Mouse (Mus musculus): ENCODE data around the gene Txn2. TPM values are rescaled to one million over a fixed set of nuclear protein-coding genes. Genes with fewer than 3 reads are reported as not detected.

Gene Txn2
- polyA plus RNA-seq, 1 experiment from 2014 or later = 225 TPM

DNA sequence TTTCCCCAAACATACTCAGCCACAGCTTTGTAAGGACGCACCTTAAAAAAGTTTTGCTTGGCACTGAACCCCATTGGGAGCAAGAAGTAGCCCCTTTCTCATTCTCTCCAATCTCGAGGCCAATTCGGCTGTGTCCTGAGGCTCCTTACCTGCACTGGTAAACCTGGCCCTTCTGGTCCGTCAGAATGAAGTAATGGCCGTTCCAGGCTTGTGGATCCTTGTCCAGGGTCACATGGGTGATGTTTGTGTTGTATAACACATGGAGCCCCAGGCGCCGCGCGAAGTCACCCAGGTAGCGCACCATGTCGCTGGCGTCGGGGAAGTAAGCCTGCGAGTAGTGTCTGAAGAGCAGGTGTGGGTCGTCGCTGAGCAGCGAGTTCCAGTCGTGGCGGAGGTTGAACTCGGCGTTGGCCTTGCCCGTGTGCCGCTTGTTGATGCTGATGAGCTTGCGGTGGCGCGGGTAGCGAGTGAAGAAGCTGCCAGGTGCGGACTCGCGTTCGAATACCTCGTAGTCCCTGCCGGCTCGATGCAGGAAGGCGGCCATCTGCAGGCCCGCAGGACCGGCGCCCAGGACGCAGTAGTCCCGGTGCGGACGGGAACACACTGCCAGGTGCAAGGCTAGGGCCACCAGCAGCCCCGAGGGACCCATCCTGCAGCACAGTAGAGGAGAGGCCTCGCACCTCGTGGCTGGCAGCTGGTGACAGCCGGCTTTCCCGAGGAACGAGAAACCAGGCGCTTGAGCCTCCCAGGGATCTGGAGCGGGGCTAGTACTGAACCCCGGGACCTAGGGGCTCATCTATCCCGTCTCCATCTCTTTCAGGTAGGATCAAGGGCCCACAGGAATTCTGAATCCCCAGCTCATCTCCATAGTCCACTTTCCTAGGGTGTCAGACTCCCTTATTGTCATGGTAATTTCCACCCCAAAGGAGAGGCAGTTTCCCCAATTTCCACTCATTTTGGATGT is 26.9 kb upstream of the Txn2 start:
- ATAC-seq (ENCODE audit: insufficient number of reproducible peaks, low FRiP score, low TSS enrichment, low read depth) = peak; percentile 36
- Histone ChIP-seq H3K27me3 (peaks cover 8% of the 10 kb centered on the region), H3K9me3 (replicated peaks) (no peaks in the 10 kb centered on the region), H3K9ac (peak overlapping the region; percentile 37), H3K27ac (replicated peaks) (no peak overlapping the region), H3K36me3 (peaks cover 26% of the 10 kb centered on the region), H3K4me1 (peaks cover 26% of the 10 kb centered on the region), H3K4me2 (replicated peaks) (peak overlapping the region; percentile 88), H3K4me3 (replicated peaks) (peak overlapping the region; percentile 61)
- WGBS = 8% methylated on average over 52 of the region's 52 CpGs

DNA sequence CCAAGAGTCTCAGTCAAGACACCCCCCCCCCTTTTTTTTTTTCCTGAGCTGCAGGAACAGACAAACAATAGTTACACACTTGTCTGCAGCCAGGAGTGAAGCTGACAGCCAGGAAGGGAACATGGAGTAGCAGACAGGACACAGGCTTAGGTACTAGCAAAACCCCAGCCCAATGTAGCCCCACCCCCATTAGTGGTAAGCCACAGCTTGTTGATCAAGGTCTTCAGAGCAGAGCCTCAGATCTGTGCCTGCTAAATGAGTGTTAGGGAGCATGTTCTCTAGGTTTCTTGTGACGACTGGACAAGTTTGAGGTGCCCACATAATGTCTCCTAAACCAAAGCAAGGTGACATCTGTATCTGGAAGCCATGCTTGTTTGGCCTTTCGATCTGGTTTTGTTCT is 25.6 kb upstream of the Txn2 start:
- H3K27ac ChIP-seq (replicated peaks) = no peak overlapping the region
- no peak for ATAC-seq (ENCODE audit: insufficient number of reproducible peaks, low FRiP score, low TSS enrichment, low read depth)
- no peak overlapping the region for H3K4me2 ChIP-seq (replicated peaks)
- H3K27me3 ChIP-seq = peaks cover 8% of the 10 kb centered on the region
- WGBS = 80% methylated on average over 2 of the region's 2 CpGs
- no peak overlapping the region for H3K4me3 ChIP-seq (replicated peaks)
- H3K9ac ChIP-seq = no peak overlapping the region
- peaks cover 13% of the 10 kb centered on the region for H3K36me3 ChIP-seq
- H3K9me3 ChIP-seq (replicated peaks) = no peaks in the 10 kb centered on the region
- H3K4me1 ChIP-seq = peaks cover 26% of the 10 kb centered on the region

DNA sequence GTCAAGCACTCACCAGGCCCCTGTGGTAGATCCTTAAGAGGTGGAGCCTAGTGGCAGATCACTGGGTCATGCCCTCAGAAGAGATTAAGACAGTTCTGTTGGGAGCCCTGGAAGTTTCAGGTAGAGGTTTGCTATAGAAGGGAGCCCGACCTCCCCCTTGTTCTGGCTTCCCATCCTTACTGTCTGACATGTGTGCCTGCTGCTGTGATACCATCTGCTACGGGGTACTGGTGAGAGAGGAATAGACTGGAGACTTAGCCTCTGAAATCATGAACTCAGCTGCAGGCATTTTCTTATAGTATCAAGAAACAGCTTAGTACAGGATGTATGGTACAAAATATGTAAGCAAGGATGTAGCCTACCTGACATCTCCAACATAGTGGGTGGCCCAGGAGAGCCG is 24.1 kb upstream of the Txn2 start:
- H3K4me2 ChIP-seq (replicated peaks) = no peak overlapping the region
- H3K27ac ChIP-seq (replicated peaks) = no peak overlapping the region
- peaks cover 26% of the 10 kb centered on the region for H3K4me1 ChIP-seq
- peaks cover 8% of the 10 kb centered on the region for H3K27me3 ChIP-seq
- no peaks in the 10 kb centered on the region for H3K9me3 ChIP-seq (replicated peaks)
- 87% methylated on average over 3 of the region's 3 CpGs for WGBS
- H3K9ac ChIP-seq = no peak overlapping the region
- no peak overlapping the region for H3K4me3 ChIP-seq (replicated peaks)
- no peak for ATAC-seq (ENCODE audit: insufficient number of reproducible peaks, low FRiP score, low TSS enrichment, low read depth)
- peaks cover 3% of the 10 kb centered on the region; the same call in 1 of the 2 replicates for H3K36me3 ChIP-seq

DNA sequence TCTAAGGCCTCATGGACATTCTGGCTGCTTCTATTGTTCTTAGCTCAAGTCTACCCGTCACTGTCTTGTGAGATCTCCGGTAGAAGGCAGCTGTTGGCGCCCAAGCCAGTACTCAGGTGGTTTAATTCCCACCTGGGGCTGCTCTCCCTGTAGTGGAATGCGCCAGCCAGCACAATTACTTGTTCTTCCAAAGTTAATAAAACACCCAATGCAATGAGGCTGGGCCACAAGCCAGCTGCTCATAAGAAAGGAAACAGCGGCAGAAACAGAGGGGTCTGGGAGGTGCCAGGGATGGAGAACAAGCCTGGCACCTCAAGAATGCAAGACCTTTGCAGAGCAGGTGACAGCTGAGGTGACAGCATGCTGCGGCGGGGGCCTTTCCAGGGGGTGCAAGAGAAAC is 20.3 kb upstream of the Txn2 start:
- Histone ChIP-seq H3K9me3 (replicated peaks) (no peaks in the 10 kb centered on the region), H3K4me1 (no peaks in the 10 kb centered on the region), H3K9ac (no peak overlapping the region), H3K36me3 (peaks cover 13% of the 10 kb centered on the region), H3K4me3 (replicated peaks) (no peak overlapping the region), H3K27ac (replicated peaks) (no peak overlapping the region), H3K27me3 (no peaks in the 10 kb centered on the region), H3K4me2 (replicated peaks) (no peak overlapping the region)
- 86% methylated on average over 7 of the region's 7 CpGs for WGBS
- ATAC-seq (ENCODE audit: insufficient number of reproducible peaks, low FRiP score, low TSS enrichment, low read depth) = no peak

DNA sequence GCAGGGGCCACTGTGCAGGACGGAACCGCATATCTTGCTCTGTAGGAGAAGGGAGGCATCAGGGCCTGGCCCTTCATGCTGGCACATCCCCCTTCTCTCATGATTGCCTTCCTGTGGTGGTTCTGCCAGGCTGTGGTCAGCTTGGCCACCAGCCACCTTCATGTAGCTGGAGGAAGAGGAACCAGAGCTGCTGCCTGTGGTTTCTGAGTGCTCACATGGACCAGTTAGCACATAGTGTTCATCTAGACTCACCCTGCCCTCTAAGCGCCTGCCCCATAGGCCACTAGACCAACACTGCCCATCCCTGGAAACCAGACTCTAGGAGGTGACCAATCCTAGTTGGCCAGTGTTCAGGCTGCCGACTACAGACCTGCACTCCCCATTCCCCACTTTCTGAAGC is 16.9 kb upstream of the Txn2 start:
- no peak overlapping the region for H3K27ac ChIP-seq (replicated peaks)
- 0 out of 2 replicates have a peak, but pooled peaks have one; percentile 66 for ATAC-seq (ENCODE audit: insufficient number of reproducible peaks, low FRiP score, low TSS enrichment, low read depth)
- no peak overlapping the region for H3K4me3 ChIP-seq (replicated peaks)
- no peaks in the 10 kb centered on the region for H3K27me3 ChIP-seq
- H3K4me1 ChIP-seq = no peaks in the 10 kb centered on the region
- H3K36me3 ChIP-seq = peaks cover 26% of the 10 kb centered on the region
- H3K4me2 ChIP-seq (replicated peaks) = no peak overlapping the region
- WGBS = 79% methylated on average over 4 of the region's 4 CpGs
- H3K9ac ChIP-seq = no peak overlapping the region
- no peaks in the 10 kb centered on the region for H3K9me3 ChIP-seq (replicated peaks)

DNA sequence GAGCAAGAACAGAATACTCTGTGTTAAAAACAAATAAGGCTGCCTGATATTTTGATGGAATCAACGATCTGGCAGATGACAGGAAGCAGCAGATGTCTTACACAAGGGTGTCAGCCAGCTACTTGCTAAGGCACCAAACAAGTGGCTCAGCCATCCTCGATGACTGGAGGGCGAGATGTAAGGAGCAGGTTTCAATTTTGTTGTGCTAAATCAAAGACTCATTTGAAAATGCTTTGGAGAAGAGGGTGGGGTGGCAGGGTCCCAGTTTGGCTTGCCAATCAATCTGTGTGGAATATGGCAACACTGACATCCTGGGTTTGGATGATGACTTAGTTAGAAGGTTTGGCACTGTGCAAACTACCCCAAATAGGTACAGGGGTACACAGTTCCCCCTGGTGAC is 12.8 kb upstream of the Txn2 start:
- Histone ChIP-seq H3K27ac (replicated peaks) (no peak overlapping the region), H3K9me3 (replicated peaks) (no peaks in the 10 kb centered on the region), H3K4me3 (replicated peaks) (no peak overlapping the region), H3K27me3 (no peaks in the 10 kb centered on the region), H3K36me3 (peaks cover 23% of the 10 kb centered on the region), H3K4me2 (replicated peaks) (no peak overlapping the region), H3K9ac (no peak overlapping the region), H3K4me1 (no peaks in the 10 kb centered on the region)
- WGBS = 82% methylated on average over 3 of the region's 3 CpGs
- ATAC-seq (ENCODE audit: insufficient number of reproducible peaks, low FRiP score, low TSS enrichment, low read depth) = no peak

DNA sequence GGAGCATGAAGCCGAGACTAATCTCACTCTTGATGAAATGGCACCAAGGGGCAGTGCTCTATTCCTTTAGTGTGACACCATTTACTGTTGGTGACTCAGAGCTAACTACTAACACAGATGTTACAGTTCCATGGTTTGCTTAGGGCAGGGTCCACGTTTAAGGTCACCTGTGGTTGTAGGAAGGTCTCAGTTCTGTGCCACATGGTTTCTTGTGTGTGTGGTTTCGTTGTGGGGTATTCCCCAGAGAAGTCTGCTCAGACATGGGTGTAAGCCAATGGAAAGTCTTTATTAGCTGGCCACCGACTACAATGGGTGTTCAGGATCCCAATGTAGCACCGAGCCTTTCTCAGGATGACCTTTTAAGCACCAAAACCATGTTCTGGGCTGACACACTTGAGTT is 9.7 kb upstream of the Txn2 start:
- Histone ChIP-seq H3K27ac (replicated peaks) (no peak overlapping the region), H3K9me3 (replicated peaks) (no peaks in the 10 kb centered on the region), H3K4me1 (peaks cover 10% of the 10 kb centered on the region), H3K27me3 (no peaks in the 10 kb centered on the region), H3K4me2 (replicated peaks) (no peak overlapping the region), H3K4me3 (replicated peaks) (no peak overlapping the region), H3K36me3 (peaks cover 16% of the 10 kb centered on the region), H3K9ac (no peak overlapping the region)
- 72% methylated on average over 5 of the region's 5 CpGs for WGBS
- no peak for ATAC-seq (ENCODE audit: insufficient number of reproducible peaks, low FRiP score, low TSS enrichment, low read depth)

DNA sequence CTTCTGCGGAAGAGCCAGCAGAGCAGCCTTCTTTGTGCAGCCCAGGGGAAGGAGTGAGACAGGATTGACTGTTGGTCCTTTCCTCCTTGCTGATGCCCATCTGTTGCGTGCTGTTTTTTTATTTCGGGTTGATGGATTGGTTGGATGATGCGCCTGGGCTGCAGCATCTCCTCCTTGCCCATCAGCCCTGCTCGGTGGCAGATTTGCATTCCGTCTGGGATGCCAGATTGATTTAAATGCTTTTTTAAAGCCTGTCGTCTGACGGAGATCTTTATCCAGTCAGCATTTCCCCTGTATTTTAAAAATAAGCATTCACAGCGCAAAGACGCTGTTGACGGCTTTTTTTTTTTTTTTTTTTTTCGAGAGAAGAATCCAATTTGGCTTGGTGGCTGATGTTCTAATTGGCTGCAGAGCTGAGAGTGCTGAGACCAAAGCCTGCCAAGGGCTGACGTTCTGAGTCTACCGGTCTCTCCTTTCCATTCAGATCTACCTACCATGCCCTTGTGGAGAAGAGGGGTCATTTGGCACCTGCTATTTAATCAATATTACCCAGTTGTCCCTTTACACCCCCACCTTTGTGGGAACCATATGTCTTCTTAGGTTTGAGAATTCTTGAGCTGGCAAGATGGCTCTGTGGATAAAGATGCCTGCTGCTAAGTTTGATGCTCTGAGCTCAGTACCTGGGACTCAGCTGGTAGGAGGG is 7.0 kb upstream of the Txn2 start:
- peaks cover 14% of the 10 kb centered on the region for H3K4me1 ChIP-seq
- H3K4me3 ChIP-seq (replicated peaks) = no peak overlapping the region
- 65% methylated on average over 14 of the region's 14 CpGs for WGBS
- no peak overlapping the region for H3K9ac ChIP-seq
- H3K4me2 ChIP-seq (replicated peaks) = no peak overlapping the region
- no peaks in the 10 kb centered on the region for H3K27me3 ChIP-seq
- H3K27ac ChIP-seq (replicated peaks) = no peak overlapping the region
- no peaks in the 10 kb centered on the region for H3K9me3 ChIP-seq (replicated peaks)
- no peak for ATAC-seq (ENCODE audit: insufficient number of reproducible peaks, low FRiP score, low TSS enrichment, low read depth)
- no peaks in the 10 kb centered on the region for H3K36me3 ChIP-seq

DNA sequence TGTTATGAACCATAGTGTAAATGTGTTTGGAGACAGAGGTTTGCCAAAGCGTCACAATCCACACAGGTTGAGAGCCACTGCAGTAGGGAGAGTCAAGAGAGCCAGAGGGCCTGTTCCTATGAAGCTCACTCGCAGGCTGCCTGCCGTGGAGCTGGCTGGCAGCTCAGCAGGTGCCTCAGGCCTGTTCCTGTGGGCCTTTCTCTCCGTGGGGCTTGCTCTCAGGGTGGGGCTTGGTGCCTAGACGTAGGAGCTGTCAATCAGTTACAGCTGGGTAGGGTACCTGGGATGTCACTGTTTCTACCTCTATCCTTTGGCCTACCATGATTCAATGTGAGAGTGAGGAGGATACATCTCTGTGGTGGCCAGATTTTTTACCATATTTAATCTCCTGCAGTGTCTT is 6.2 kb upstream of the Txn2 start:
- WGBS = 61% methylated on average over 5 of the region's 5 CpGs
- Histone ChIP-seq H3K9me3 (replicated peaks) (no peaks in the 10 kb centered on the region), H3K9ac (no peak overlapping the region), H3K36me3 (no peaks in the 10 kb centered on the region), H3K4me2 (replicated peaks) (no peak overlapping the region), H3K27ac (replicated peaks) (no peak overlapping the region), H3K4me3 (replicated peaks) (no peak overlapping the region), H3K27me3 (no peaks in the 10 kb centered on the region), H3K4me1 (peaks cover 16% of the 10 kb centered on the region)
- no peak for ATAC-seq (ENCODE audit: insufficient number of reproducible peaks, low FRiP score, low TSS enrichment, low read depth)

DNA sequence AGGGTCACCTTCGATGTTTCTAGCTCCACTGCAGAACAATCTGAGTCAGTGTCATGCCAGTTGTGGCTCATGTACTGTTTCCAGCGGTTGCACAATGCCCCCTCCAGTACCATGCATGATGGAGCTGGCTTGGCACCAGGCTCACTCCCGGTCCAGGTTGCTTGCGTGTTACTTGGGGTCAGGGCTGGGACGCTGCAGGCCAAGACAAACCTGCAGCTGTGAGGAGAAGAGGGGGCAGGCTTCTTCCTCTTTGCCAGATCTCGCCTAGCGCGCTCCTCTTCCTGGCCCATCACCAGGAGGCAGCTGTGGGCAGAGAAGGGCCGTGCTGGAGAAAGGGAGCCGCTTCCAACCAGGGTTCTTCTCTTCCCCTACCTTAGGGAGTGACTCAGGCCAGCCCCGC is 5.5 kb upstream of the Txn2 start:
- peaks cover 21% of the 10 kb centered on the region for H3K4me1 ChIP-seq
- H3K9ac ChIP-seq = no peak overlapping the region

DNA sequence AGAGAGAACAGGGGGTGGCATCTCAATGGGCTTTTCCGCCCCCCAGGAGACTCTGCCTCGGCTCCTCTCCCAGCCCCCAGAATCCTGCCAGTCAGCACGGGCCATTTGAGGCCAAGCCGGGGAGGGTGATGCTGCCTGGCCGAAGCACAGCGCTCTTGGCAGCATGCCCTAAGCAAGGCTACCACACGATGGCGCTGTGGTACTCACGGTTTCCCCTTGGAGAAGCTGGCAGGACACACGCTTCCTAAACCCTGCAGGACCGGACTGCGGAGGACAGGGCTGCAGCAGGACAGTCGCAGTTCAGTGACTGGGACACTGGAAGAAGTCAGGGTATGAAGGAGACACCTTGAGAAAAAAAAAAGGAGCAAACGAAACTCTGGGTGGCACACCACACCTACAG is 5.0 kb upstream of the Txn2 start:
- under 1% methylated on average over 14 of the region's 14 CpGs for WGBS
- Histone ChIP-seq H3K36me3 (no peaks in the 10 kb centered on the region), H3K9me3 (replicated peaks) (no peaks in the 10 kb centered on the region), H3K27me3 (no peaks in the 10 kb centered on the region), H3K4me3 (replicated peaks) (peak overlapping the region; percentile 14), H3K4me1 (peaks cover 21% of the 10 kb centered on the region), H3K9ac (no peak overlapping the region), H3K4me2 (replicated peaks) (peak overlapping the region; percentile 48), H3K27ac (replicated peaks) (peak overlapping the region; percentile 56; the same call in 1 of the 2 replicates)
- ATAC-seq (ENCODE audit: insufficient number of reproducible peaks, low FRiP score, low TSS enrichment, low read depth) = no peak

More for the DNA sequence above, 5.5 kb upstream of the Txn2 start:
- no peaks in the 10 kb centered on the region for H3K36me3 ChIP-seq
- H3K27me3 ChIP-seq = no peaks in the 10 kb centered on the region
- no peak overlapping the region for H3K27ac ChIP-seq (replicated peaks)
- H3K9me3 ChIP-seq (replicated peaks) = no peaks in the 10 kb centered on the region
- no peak for ATAC-seq (ENCODE audit: insufficient number of reproducible peaks, low FRiP score, low TSS enrichment, low read depth)
- 68% methylated on average over 11 of the region's 11 CpGs for WGBS
- no peak overlapping the region for H3K4me3 ChIP-seq (replicated peaks)
- H3K4me2 ChIP-seq (replicated peaks) = no peak overlapping the region

All from embryonic facial prominence, embryonic 15.5 days (tissue).